Mouse (Mus musculus): ENCODE data around the gene Fancg. TPM values are rescaled to one million over a fixed set of nuclear protein-coding genes. Genes with fewer than 3 reads are reported as not detected.

Fancg gene
- polyA plus RNA-seq, 1 experiment from 2014 or later = 32.8 TPM

GRCm38 (mm10) chr4:42978062-42978461, 32.2 kb downstream of the Fancg start:
- Histone ChIP-seq H3K27ac (ENCODE audit: low read length) (no peak overlapping the region), H3K4me1 (replicated peaks; ENCODE audit: control insufficient read depth, insufficient read depth, low read length) (no peaks in the 10 kb centered on the region), H3K36me3 (ENCODE audit: control insufficient read depth, insufficient read depth) (peaks cover 28% of the 10 kb centered on the region), H3K4me3 (replicated peaks; ENCODE audit: low read length) (no peak overlapping the region), H3K9me3 (ENCODE audit: control insufficient read depth, low read length) (no peaks in the 10 kb centered on the region), H3K27me3 (replicated peaks; ENCODE audit: control insufficient read depth, insufficient read depth, low read length) (no peaks in the 10 kb centered on the region), H3K9ac (replicated peaks; ENCODE audit: low read depth, low read length) (no peak overlapping the region), H3K4me2 (ENCODE audit: low read length) (no peak overlapping the region)
- 91% methylated on average over 4 of the region's 4 CpGs for WGBS
- no peak for ATAC-seq

- no peak overlapping the region for H3K4me3 ChIP-seq (replicated peaks; ENCODE audit: low read length)
- ATAC-seq = no peak
- no peaks in the 10 kb centered on the region for H3K4me1 ChIP-seq (replicated peaks; ENCODE audit: control insufficient read depth, insufficient read depth, low read length)
- no peaks in the 10 kb centered on the region for H3K9me3 ChIP-seq (ENCODE audit: control insufficient read depth, low read length)
- H3K9ac ChIP-seq (replicated peaks; ENCODE audit: low read depth, low read length) = no peak overlapping the region
- H3K27me3 ChIP-seq (replicated peaks; ENCODE audit: control insufficient read depth, insufficient read depth, low read length) = no peaks in the 10 kb centered on the region
- 85% methylated on average over 5 of the region's 5 CpGs for WGBS
- no peak overlapping the region for H3K4me2 ChIP-seq (ENCODE audit: low read length)
- no peak overlapping the region for H3K27ac ChIP-seq (ENCODE audit: low read length)
- peaks cover 8% of the 10 kb centered on the region for H3K36me3 ChIP-seq (ENCODE audit: control insufficient read depth, insufficient read depth)
Observed at GRCm38 (mm10) chr4:42973868-42974267, 36.4 kb downstream of the Fancg start.

GRCm38 (mm10) chr4:42972952-42973351, 37.4 kb downstream of the Fancg start:
- no peak overlapping the region for H3K4me3 ChIP-seq (replicated peaks; ENCODE audit: low read length)
- H3K27me3 ChIP-seq (replicated peaks; ENCODE audit: control insufficient read depth, insufficient read depth, low read length) = no peaks in the 10 kb centered on the region
- 0 out of 2 replicates have a peak, but pooled peaks cover 2% of the 10 kb centered on the region for H3K36me3 ChIP-seq (ENCODE audit: control insufficient read depth, insufficient read depth)
- H3K4me2 ChIP-seq (ENCODE audit: low read length) = no peak overlapping the region
- H3K4me1 ChIP-seq (replicated peaks; ENCODE audit: control insufficient read depth, insufficient read depth, low read length) = no peaks in the 10 kb centered on the region
- no peak for ATAC-seq
- no peaks in the 10 kb centered on the region for H3K9me3 ChIP-seq (ENCODE audit: control insufficient read depth, low read length)
- WGBS = 83% methylated on average over 4 of the region's 4 CpGs
- no peak overlapping the region for H3K27ac ChIP-seq (ENCODE audit: low read length)
- no peak overlapping the region for H3K9ac ChIP-seq (replicated peaks; ENCODE audit: low read depth, low read length)

GRCm38 (mm10) chr4:42969304-42969703, 41.0 kb downstream of the Fancg start, which contains the start of gene 1700022I11Rik:
1700022I11Rik (plus strand) TSS chr4:42969604.
- no peaks in the 10 kb centered on the region for H3K27me3 ChIP-seq (replicated peaks; ENCODE audit: control insufficient read depth, insufficient read depth, low read length)
- H3K4me3 ChIP-seq (replicated peaks; ENCODE audit: low read length) = no peak within 1 kb of the TSS
- H3K4me1 ChIP-seq (replicated peaks; ENCODE audit: control insufficient read depth, insufficient read depth, low read length) = peaks cover 6% of the 10 kb centered on the region; the same call in 1 of the 2 replicates
- H3K27ac ChIP-seq (ENCODE audit: low read length) = no peak within 1 kb of the TSS
- H3K4me2 ChIP-seq (ENCODE audit: low read length) = no peak within 1 kb of the TSS
- H3K9me3 ChIP-seq (ENCODE audit: control insufficient read depth, low read length) = no peaks in the 10 kb centered on the region
- no peak for ATAC-seq
- no peak within 1 kb of the TSS for H3K9ac ChIP-seq (replicated peaks; ENCODE audit: low read depth, low read length)
- no peaks in the 10 kb centered on the region for H3K36me3 ChIP-seq (ENCODE audit: control insufficient read depth, insufficient read depth)
- WGBS = 95% methylated on average over 4 of the region's 4 CpGs

GRCm38 (mm10) chr4:42965039-42965719, 45.1 kb downstream of the Fancg start:
- Histone ChIP-seq H3K36me3 (ENCODE audit: control insufficient read depth, insufficient read depth) (no peaks in the 10 kb centered on the region), H3K9me3 (ENCODE audit: control insufficient read depth, low read length) (no peaks in the 10 kb centered on the region), H3K9ac (replicated peaks; ENCODE audit: low read depth, low read length) (no peak overlapping the region), H3K4me1 (replicated peaks; ENCODE audit: control insufficient read depth, insufficient read depth, low read length) (peaks cover 6% of the 10 kb centered on the region; the same call in 1 of the 2 replicates), H3K27me3 (replicated peaks; ENCODE audit: control insufficient read depth, insufficient read depth, low read length) (no peaks in the 10 kb centered on the region), H3K27ac (ENCODE audit: low read length) (no peak overlapping the region), H3K4me3 (replicated peaks; ENCODE audit: low read length) (no peak overlapping the region), H3K4me2 (ENCODE audit: low read length) (peak overlapping the region; percentile 24; the same call in 1 of the 2 replicates)
- peak; percentile 39 for ATAC-seq
- WGBS = 16% methylated on average over 12 of the region's 12 CpGs

GRCm38 (mm10) chr4:42963480-42963879, 46.8 kb downstream of the Fancg start:
- no peak for ATAC-seq
- no peaks in the 10 kb centered on the region for H3K27me3 ChIP-seq (replicated peaks; ENCODE audit: control insufficient read depth, insufficient read depth, low read length)
- H3K4me3 ChIP-seq (replicated peaks; ENCODE audit: low read length) = no peak overlapping the region
- no peak overlapping the region for H3K4me2 ChIP-seq (ENCODE audit: low read length)
- H3K9ac ChIP-seq (replicated peaks; ENCODE audit: low read depth, low read length) = no peak overlapping the region
- 94% methylated on average over 2 of the region's 2 CpGs for WGBS
- H3K4me1 ChIP-seq (replicated peaks; ENCODE audit: control insufficient read depth, insufficient read depth, low read length) = peaks cover 6% of the 10 kb centered on the region; the same call in 1 of the 2 replicates
- no peaks in the 10 kb centered on the region for H3K36me3 ChIP-seq (ENCODE audit: control insufficient read depth, insufficient read depth)
- H3K9me3 ChIP-seq (ENCODE audit: control insufficient read depth, low read length) = no peaks in the 10 kb centered on the region
- no peak overlapping the region for H3K27ac ChIP-seq (ENCODE audit: low read length)

- Histone ChIP-seq H3K27ac (ENCODE audit: low read length) (no peak overlapping the region), H3K9ac (replicated peaks; ENCODE audit: low read depth, low read length) (no peak overlapping the region), H3K4me3 (replicated peaks; ENCODE audit: low read length) (no peak overlapping the region), H3K9me3 (ENCODE audit: control insufficient read depth, low read length) (no peaks in the 10 kb centered on the region), H3K27me3 (replicated peaks; ENCODE audit: control insufficient read depth, insufficient read depth, low read length) (no peaks in the 10 kb centered on the region), H3K36me3 (ENCODE audit: control insufficient read depth, insufficient read depth) (peaks cover 14% of the 10 kb centered on the region), H3K4me2 (ENCODE audit: low read length) (no peak overlapping the region), H3K4me1 (replicated peaks; ENCODE audit: control insufficient read depth, insufficient read depth, low read length) (peaks cover 6% of the 10 kb centered on the region; the same call in 1 of the 2 replicates)
- ATAC-seq = 0 out of 2 replicates have a peak, but pooled peaks have one; percentile 21
- WGBS = 30% methylated on average over 4 of the region's 4 CpGs
Observed at GRCm38 (mm10) chr4:42961592-42961991, 48.7 kb downstream of the Fancg start.

- ATAC-seq = no peak
- Histone ChIP-seq H3K9me3 (ENCODE audit: control insufficient read depth, low read length) (no peaks in the 10 kb centered on the region), H3K9ac (replicated peaks; ENCODE audit: low read depth, low read length) (no peak overlapping the region), H3K4me1 (replicated peaks; ENCODE audit: control insufficient read depth, insufficient read depth, low read length) (peaks cover 8% of the 10 kb centered on the region), H3K4me2 (ENCODE audit: low read length) (no peak overlapping the region), H3K36me3 (ENCODE audit: control insufficient read depth, insufficient read depth) (peaks cover 23% of the 10 kb centered on the region), H3K4me3 (replicated peaks; ENCODE audit: low read length) (no peak overlapping the region), H3K27ac (ENCODE audit: low read length) (no peak overlapping the region), H3K27me3 (replicated peaks; ENCODE audit: control insufficient read depth, insufficient read depth, low read length) (no peaks in the 10 kb centered on the region)
- 73% methylated on average over 4 of the region's 4 CpGs for WGBS
Observed at GRCm38 (mm10) chr4:42959382-42959781, 50.9 kb downstream of the Fancg start.

- no peak for ATAC-seq
- Histone ChIP-seq H3K27me3 (replicated peaks; ENCODE audit: control insufficient read depth, insufficient read depth, low read length) (no peaks in the 10 kb centered on the region), H3K4me1 (replicated peaks; ENCODE audit: control insufficient read depth, insufficient read depth, low read length) (peaks cover 12% of the 10 kb centered on the region), H3K4me3 (replicated peaks; ENCODE audit: low read length) (no peak overlapping the region), H3K4me2 (ENCODE audit: low read length) (no peak overlapping the region), H3K9ac (replicated peaks; ENCODE audit: low read depth, low read length) (no peak overlapping the region), H3K36me3 (ENCODE audit: control insufficient read depth, insufficient read depth) (peaks cover 23% of the 10 kb centered on the region), H3K9me3 (ENCODE audit: control insufficient read depth, low read length) (no peaks in the 10 kb centered on the region), H3K27ac (ENCODE audit: low read length) (no peak overlapping the region)
- 67% methylated on average over 8 of the region's 8 CpGs for WGBS
Observed at GRCm38 (mm10) chr4:42958942-42959341, 51.4 kb downstream of the Fancg start.

All from forebrain, embryonic 16.5 days (tissue).